Mouse (Mus musculus) regulatory T cell (primary cell): ENCODE results near the gene Ppip5k2.

Experiments
- in situ Hi-C: fragments of 300-600 bp; cut with MboI, MseI; formaldehyde crosslinking; loops from one replicate; pipeline ENCODE4 v1.15.1; 2025; ENCODE audit warnings: high pct_unique_total_duplicates

Gene Ppip5k2

GRCm38 (mm10) chr1:97661406-97662241 lies 108.6 kb downstream of the Ppip5k2 start, which contains the start of gene D1Ertd622e:
TSS of gene D1Ertd622e (minus strand) at chr1:97662074.
- in situ Hi-C loops = no loop called here

- in situ Hi-C loops = no loop called here
Measured at GRCm38 (mm10) chr1:97660687-97661405, 109.4 kb downstream of the Ppip5k2 start.

- in situ Hi-C loops = no loop called here
Measured at GRCm38 (mm10) chr1:97659405-97659804, 110.8 kb downstream of the Ppip5k2 start.

GRCm38 (mm10) chr1:97657786-97658185 lies 112.4 kb downstream of the Ppip5k2 start:
- in situ Hi-C loops = no loop called here

- in situ Hi-C loops = no loop called here
Measured at GRCm38 (mm10) chr1:97657201-97657600, 113.0 kb downstream of the Ppip5k2 start.
